Mouse (Mus musculus): Measurements from ENCODE around the gene Ctnna2. TPM values are rescaled to one million over a fixed set of nuclear protein-coding genes. Genes with fewer than 3 reads are reported as not detected.

Ctnna2 gene
- total RNA-seq, 1 experiment: 0.22 TPM

- DNase-seq (ENCODE audit: low read depth, low spot score): no peak
Observed at GRCm38 (mm10) chr6:77475354-77475753, 504.1 kb downstream of the Ctnna2 start.

GRCm38 (mm10) chr6:77473256-77473655, 506.2 kb downstream of the Ctnna2 start:
- Histone ChIP-seq H3K27ac (ENCODE audit: insufficient read depth, low read depth, low read length, poor library complexity, severe bottlenecking) (no peak overlapping the region), H3K9ac (ENCODE audit: insufficient read depth, low read depth, low read length, poor library complexity, severe bottlenecking) (no peak overlapping the region), H3K9me3 (ENCODE audit: control insufficient read depth, insufficient read depth, low read depth, low read length) (no peaks in the 10 kb centered on the region), H3K4me3 (ENCODE audit: insufficient read depth in 1 of 2, low read depth in 1 of 2, low read length in 2 of 2, poor library complexity in 1 of 2, severe bottlenecking in 1 of 2) (no peak overlapping the region), H3K4me1 (ENCODE audit: control insufficient read depth in 2 of 2, insufficient read depth in 2 of 2, low read length in 2 of 2, poor library complexity in 1 of 2) (no peaks in the 10 kb centered on the region), H3K36me3 (ENCODE audit: control insufficient read depth, insufficient read depth, low read length, poor library complexity, severe bottlenecking) (no peaks in the 10 kb centered on the region)
- no peak for TF ChIP-seq HCFC1 (IDR thresholded peaks at IDR 0.05; ENCODE audit: borderline replicate concordance, insufficient read depth, low read length)
- TF ChIP-seq ZC3H11A (IDR thresholded peaks at IDR 0.05; ENCODE audit: borderline replicate concordance, low read depth, low read length): no peak
- no peak for TF ChIP-seq ZNF384 (IDR thresholded peaks at IDR 0.05; ENCODE audit: low read depth, low read length)
- TF ChIP-seq CHD2 (IDR thresholded peaks at IDR 0.05; ENCODE audit: low read depth, low read length): no peak
- TF ChIP-seq MAFK (IDR thresholded peaks at IDR 0.05; ENCODE audit: insufficient read depth, low read depth, low read length): no peak
- DNase-seq (ENCODE audit: low read depth, low spot score): no peak
- in situ Hi-C loops (cut with MboI; ENCODE audit: low sequenced_read_pairs in 2 of 2, unreplicated experiment in 2 of 2): no loop called here

More at GRCm38 (mm10) chr6:77475354-77475753, 504.1 kb downstream of the Ctnna2 start:
- Histone ChIP-seq H3K4me3 (ENCODE audit: insufficient read depth in 1 of 2, low read depth in 1 of 2, low read length in 2 of 2, poor library complexity in 1 of 2, severe bottlenecking in 1 of 2) (no peak overlapping the region), H3K4me1 (ENCODE audit: control insufficient read depth in 2 of 2, insufficient read depth in 2 of 2, low read length in 2 of 2, poor library complexity in 1 of 2) (no peaks in the 10 kb centered on the region), H3K36me3 (ENCODE audit: control insufficient read depth, insufficient read depth, low read length, poor library complexity, severe bottlenecking) (no peaks in the 10 kb centered on the region), H3K9me3 (ENCODE audit: control insufficient read depth, insufficient read depth, low read depth, low read length) (no peaks in the 10 kb centered on the region), H3K27ac (ENCODE audit: insufficient read depth, low read depth, low read length, poor library complexity, severe bottlenecking) (no peak overlapping the region), H3K9ac (ENCODE audit: insufficient read depth, low read depth, low read length, poor library complexity, severe bottlenecking) (no peak overlapping the region)
- no peak for TF ChIP-seq ZC3H11A (IDR thresholded peaks at IDR 0.05; ENCODE audit: borderline replicate concordance, low read depth, low read length)
- TF ChIP-seq ZNF384 (IDR thresholded peaks at IDR 0.05; ENCODE audit: low read depth, low read length): no peak
- no peak for TF ChIP-seq CHD2 (IDR thresholded peaks at IDR 0.05; ENCODE audit: low read depth, low read length)
- TF ChIP-seq MAFK (IDR thresholded peaks at IDR 0.05; ENCODE audit: insufficient read depth, low read depth, low read length): no peak
- no peak for TF ChIP-seq HCFC1 (IDR thresholded peaks at IDR 0.05; ENCODE audit: borderline replicate concordance, insufficient read depth, low read length)
- in situ Hi-C loops (cut with MboI; ENCODE audit: low sequenced_read_pairs in 2 of 2, unreplicated experiment in 2 of 2): no loop called here

- Histone ChIP-seq H3K4me1 (ENCODE audit: control insufficient read depth in 2 of 2, insufficient read depth in 2 of 2, low read length in 2 of 2, poor library complexity in 1 of 2) (no peaks in the 10 kb centered on the region), H3K4me3 (ENCODE audit: insufficient read depth in 1 of 2, low read depth in 1 of 2, low read length in 2 of 2, poor library complexity in 1 of 2, severe bottlenecking in 1 of 2) (no peak overlapping the region), H3K27ac (ENCODE audit: insufficient read depth, low read depth, low read length, poor library complexity, severe bottlenecking) (no peak overlapping the region), H3K9me3 (ENCODE audit: control insufficient read depth, insufficient read depth, low read depth, low read length) (no peaks in the 10 kb centered on the region), H3K9ac (ENCODE audit: insufficient read depth, low read depth, low read length, poor library complexity, severe bottlenecking) (no peak overlapping the region), H3K36me3 (ENCODE audit: control insufficient read depth, insufficient read depth, low read length, poor library complexity, severe bottlenecking) (no peaks in the 10 kb centered on the region)
- in situ Hi-C loops (cut with MboI; ENCODE audit: low sequenced_read_pairs in 2 of 2, unreplicated experiment in 2 of 2): no loop called here
- DNase-seq (ENCODE audit: low read depth, low spot score): no peak
- no peak for TF ChIP-seq ZC3H11A (IDR thresholded peaks at IDR 0.05; ENCODE audit: borderline replicate concordance, low read depth, low read length)
- no peak for TF ChIP-seq HCFC1 (IDR thresholded peaks at IDR 0.05; ENCODE audit: borderline replicate concordance, insufficient read depth, low read length)
- TF ChIP-seq MAFK (IDR thresholded peaks at IDR 0.05; ENCODE audit: insufficient read depth, low read depth, low read length): no peak
- no peak for TF ChIP-seq ZNF384 (IDR thresholded peaks at IDR 0.05; ENCODE audit: low read depth, low read length)
- no peak for TF ChIP-seq CHD2 (IDR thresholded peaks at IDR 0.05; ENCODE audit: low read depth, low read length)
Observed at GRCm38 (mm10) chr6:77468058-77468457, 511.4 kb downstream of the Ctnna2 start.

DNA sequence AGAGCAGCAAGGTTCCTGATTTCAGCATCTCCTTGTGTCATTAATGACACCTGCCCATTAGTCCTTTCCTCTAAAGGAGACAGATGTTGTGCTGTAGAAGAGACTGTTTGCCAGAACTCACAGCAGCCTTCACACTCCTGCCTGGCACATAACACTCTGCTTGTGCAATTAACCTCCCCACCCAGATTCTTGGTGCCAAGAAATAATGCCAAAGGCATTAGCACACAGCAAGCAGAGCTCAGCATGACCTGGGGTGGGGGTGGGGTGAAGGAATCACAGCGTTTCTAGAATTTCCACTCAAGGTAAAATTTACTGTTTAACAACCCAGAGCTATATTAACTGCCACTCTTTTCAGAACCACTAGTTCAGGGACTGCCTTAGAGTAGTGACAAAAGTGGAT, 516.8 kb downstream of the Ctnna2 start:
- no peaks in the 10 kb centered on the region for H3K36me3 ChIP-seq (ENCODE audit: control insufficient read depth, insufficient read depth, low read length, poor library complexity, severe bottlenecking)
- in situ Hi-C loops (cut with MboI; ENCODE audit: low sequenced_read_pairs in 2 of 2, unreplicated experiment in 2 of 2): no loop called here
- no peak for DNase-seq (ENCODE audit: low read depth, low spot score)

DNA sequence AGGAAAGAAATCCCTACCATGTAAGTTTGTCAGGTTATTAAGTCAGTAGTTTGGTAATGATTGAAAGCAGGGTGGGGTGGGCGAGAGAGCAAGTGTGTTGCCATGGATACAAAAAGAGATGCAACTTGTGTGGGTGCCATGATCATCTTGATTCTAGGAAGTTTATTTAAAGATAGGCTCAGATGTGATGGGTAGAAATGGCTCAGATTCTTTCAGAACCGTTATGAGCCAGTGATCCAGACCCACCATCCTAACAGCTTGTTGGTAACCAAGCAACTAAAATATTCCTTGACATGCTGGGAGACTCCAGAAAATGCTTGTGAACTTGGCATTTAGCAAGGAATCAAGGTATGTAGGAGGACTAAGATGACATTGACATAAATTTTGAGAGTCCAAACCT, 521.6 kb downstream of the Ctnna2 start:
- no peaks in the 10 kb centered on the region for H3K9me3 ChIP-seq (ENCODE audit: control insufficient read depth, insufficient read depth, low read depth, low read length)
- TF ChIP-seq HCFC1 (IDR thresholded peaks at IDR 0.05; ENCODE audit: borderline replicate concordance, insufficient read depth, low read length): no peak
- TF ChIP-seq ZNF384 (IDR thresholded peaks at IDR 0.05; ENCODE audit: low read depth, low read length): no peak
- no peak for TF ChIP-seq CHD2 (IDR thresholded peaks at IDR 0.05; ENCODE audit: low read depth, low read length)
- TF ChIP-seq MAFK (IDR thresholded peaks at IDR 0.05; ENCODE audit: insufficient read depth, low read depth, low read length): no peak
- no peak for TF ChIP-seq ZC3H11A (IDR thresholded peaks at IDR 0.05; ENCODE audit: borderline replicate concordance, low read depth, low read length)
- no peaks in the 10 kb centered on the region for H3K36me3 ChIP-seq (ENCODE audit: control insufficient read depth, insufficient read depth, low read length, poor library complexity, severe bottlenecking)
- no peaks in the 10 kb centered on the region for H3K4me1 ChIP-seq (ENCODE audit: control insufficient read depth in 2 of 2, insufficient read depth in 2 of 2, low read length in 2 of 2, poor library complexity in 1 of 2)
- H3K4me3 ChIP-seq (ENCODE audit: insufficient read depth in 1 of 2, low read depth in 1 of 2, low read length in 2 of 2, poor library complexity in 1 of 2, severe bottlenecking in 1 of 2): no peak overlapping the region
- H3K9ac ChIP-seq (ENCODE audit: insufficient read depth, low read depth, low read length, poor library complexity, severe bottlenecking): no peak overlapping the region
- in situ Hi-C loops (cut with MboI; ENCODE audit: low sequenced_read_pairs in 2 of 2, unreplicated experiment in 2 of 2): no loop called here
- DNase-seq (ENCODE audit: low read depth, low spot score): no peak
- no peak overlapping the region for H3K27ac ChIP-seq (ENCODE audit: insufficient read depth, low read depth, low read length, poor library complexity, severe bottlenecking)

More for the DNA sequence above, 516.8 kb downstream of the Ctnna2 start:
- no peaks in the 10 kb centered on the region for H3K4me1 ChIP-seq (ENCODE audit: control insufficient read depth in 2 of 2, insufficient read depth in 2 of 2, low read length in 2 of 2, poor library complexity in 1 of 2)
- no peak overlapping the region for H3K27ac ChIP-seq (ENCODE audit: insufficient read depth, low read depth, low read length, poor library complexity, severe bottlenecking)
- TF ChIP-seq HCFC1 (IDR thresholded peaks at IDR 0.05; ENCODE audit: borderline replicate concordance, insufficient read depth, low read length) (no peak), CHD2 (IDR thresholded peaks at IDR 0.05; ENCODE audit: low read depth, low read length) (no peak), ZNF384 (IDR thresholded peaks at IDR 0.05; ENCODE audit: low read depth, low read length) (no peak), ZC3H11A (IDR thresholded peaks at IDR 0.05; ENCODE audit: borderline replicate concordance, low read depth, low read length) (no peak), MAFK (IDR thresholded peaks at IDR 0.05; ENCODE audit: insufficient read depth, low read depth, low read length) (no peak)
- no peak overlapping the region for H3K9ac ChIP-seq (ENCODE audit: insufficient read depth, low read depth, low read length, poor library complexity, severe bottlenecking)
- no peak overlapping the region for H3K4me3 ChIP-seq (ENCODE audit: insufficient read depth in 1 of 2, low read depth in 1 of 2, low read length in 2 of 2, poor library complexity in 1 of 2, severe bottlenecking in 1 of 2)
- no peaks in the 10 kb centered on the region for H3K9me3 ChIP-seq (ENCODE audit: control insufficient read depth, insufficient read depth, low read depth, low read length)

All from ES-E14 (cell line).